Mouse (Mus musculus) hindbrain, embryonic 14.5 days (tissue): Measurements from ENCODE around the gene Ccdc134. TPM values are rescaled to one million over a fixed set of nuclear protein-coding genes. Genes with fewer than 3 reads are reported as not detected.
A peak's percentile ranks its signal among the peaks of the same experiment; 100 is the strongest.

ENCODE experiments used
- ATAC-seq: fragments of 200-750 bp; cut with Nextera tagmentation; 2 replicates; pipeline ENCODE4 v1.8.0; 2017; ENCODE audit warnings: moderate number of reproducible peaks, mild to moderate bottlenecking, moderate TSS enrichment, moderate library complexity; ENCODE audit not compliant: low FRiP score
- DNase-seq: peaks from one replicate; pipeline ENCODE4 v3.0.0-alpha.2; 2015; ENCODE audit warnings: low spot score
- H3K27ac ChIP-seq: fragments of 300-500 bp; sonication (generic); 2 replicates; pipeline ENCODE4 v1.5.1; 2014; ENCODE audit warnings: mild to moderate bottlenecking, moderate library complexity
- H3K27me3 ChIP-seq: fragments of 300-500 bp; sonication (generic); 2 replicates; pipeline ENCODE4 v1.6.1; 2014; ENCODE audit warnings: mild to moderate bottlenecking, low read length, mixed read lengths; ENCODE audit not compliant: control insufficient read depth, insufficient read depth
- H3K36me3 ChIP-seq: fragments of 300-500 bp; sonication (generic); replicated peaks from 2 replicates; pipeline ENCODE4 v1.6.1; 2014; ENCODE audit not compliant: control insufficient read depth, insufficient read depth
- H3K4me1 ChIP-seq: fragments of 300-500 bp; sonication (generic); replicated peaks from 2 replicates; pipeline ENCODE4 v1.6.1; 2014; ENCODE audit warnings: antibody characterized with exemption, low read length, mixed read lengths; ENCODE audit not compliant: control insufficient read depth, insufficient read depth
- H3K4me2 ChIP-seq: fragments of 300-500 bp; sonication (generic); replicated peaks from 2 replicates; pipeline ENCODE4 v1.6.1; 2014; ENCODE audit warnings: mild to moderate bottlenecking, moderate library complexity
- H3K4me3 ChIP-seq: fragments of 300-500 bp; sonication (generic); replicated peaks from 2 replicates; pipeline ENCODE4 v1.5.1; 2014; ENCODE audit warnings: mild to moderate bottlenecking, low read length
- H3K9ac ChIP-seq: fragments of 300-500 bp; sonication (generic); 2 replicates; pipeline ENCODE4 v1.6.1; 2014
- H3K9me3 ChIP-seq: fragments of 300-500 bp; sonication (generic); 2 replicates; pipeline ENCODE4 v1.6.1; 2016; ENCODE audit warnings: low read length; ENCODE audit not compliant: control insufficient read depth
- WGBS: fragments of 180-500 bp; shearing (Covaris S2); extraction: QIAGEN DNeasy Blood & Tissue Kit; methylation state at CpG from one replicate; pipeline ENCODE4 v1.1.7; 2014; 5-methylcytosine and 5-hydroxymethylcytosine counted together
- polyA plus RNA-seq: library from polyadenylated mRNA; unstranded; fragments of >200 nt; fragmentation: Nextera tagmentation; extraction: Ambion mirVana; gene quantifications from 2 replicates; pipeline ENCODE4 v1.2.1, GENCODE M21; 2014

Gene Ccdc134
- polyA plus RNA-seq, 1 experiment from 2014 or later: 13.8 TPM

GRCm38 (mm10) chr15:82165332-82166239 lies 37.9 kb downstream of the Ccdc134 start:
- no peak overlapping the region for H3K4me3 ChIP-seq
- no peak for ATAC-seq
- peak; percentile 65 for DNase-seq
- H3K4me2 ChIP-seq: no peak overlapping the region
- H3K9me3 ChIP-seq: no peaks in the 10 kb centered on the region
- peaks cover 10% of the 10 kb centered on the region; the same call in 1 of the 2 replicates for H3K36me3 ChIP-seq
- H3K27me3 ChIP-seq: no peaks in the 10 kb centered on the region
- H3K9ac ChIP-seq: no peak overlapping the region
- peaks cover 37% of the 10 kb centered on the region for H3K4me1 ChIP-seq
- 56% methylated on average over 8 of the region's 8 CpGs for WGBS
- H3K27ac ChIP-seq: no peak overlapping the region

- no peak overlapping the region for H3K27ac ChIP-seq
- H3K4me1 ChIP-seq: peaks cover 32% of the 10 kb centered on the region
- no peak overlapping the region for H3K4me3 ChIP-seq
- no peak for DNase-seq
- H3K9ac ChIP-seq: no peak overlapping the region
- H3K27me3 ChIP-seq: no peaks in the 10 kb centered on the region
- WGBS: 52% methylated on average over 22 of the region's 22 CpGs
- no peak for ATAC-seq
- H3K4me2 ChIP-seq: no peak overlapping the region
- no peaks in the 10 kb centered on the region for H3K9me3 ChIP-seq
- H3K36me3 ChIP-seq: peaks cover 18% of the 10 kb centered on the region
Observed at GRCm38 (mm10) chr15:82166240-82167100, 38.7 kb downstream of the Ccdc134 start.

GRCm38 (mm10) chr15:82167201-82168168 lies 39.8 kb downstream of the Ccdc134 start:
- no peak for DNase-seq
- H3K4me3 ChIP-seq: no peak overlapping the region
- no peak overlapping the region for H3K9ac ChIP-seq
- no peaks in the 10 kb centered on the region for H3K27me3 ChIP-seq
- peaks cover 30% of the 10 kb centered on the region for H3K4me1 ChIP-seq
- 55% methylated on average over 23 of the region's 23 CpGs for WGBS
- H3K4me2 ChIP-seq: no peak overlapping the region
- H3K9me3 ChIP-seq: no peaks in the 10 kb centered on the region
- no peak for ATAC-seq
- H3K27ac ChIP-seq: no peak overlapping the region
- peaks cover 29% of the 10 kb centered on the region for H3K36me3 ChIP-seq

DNA sequence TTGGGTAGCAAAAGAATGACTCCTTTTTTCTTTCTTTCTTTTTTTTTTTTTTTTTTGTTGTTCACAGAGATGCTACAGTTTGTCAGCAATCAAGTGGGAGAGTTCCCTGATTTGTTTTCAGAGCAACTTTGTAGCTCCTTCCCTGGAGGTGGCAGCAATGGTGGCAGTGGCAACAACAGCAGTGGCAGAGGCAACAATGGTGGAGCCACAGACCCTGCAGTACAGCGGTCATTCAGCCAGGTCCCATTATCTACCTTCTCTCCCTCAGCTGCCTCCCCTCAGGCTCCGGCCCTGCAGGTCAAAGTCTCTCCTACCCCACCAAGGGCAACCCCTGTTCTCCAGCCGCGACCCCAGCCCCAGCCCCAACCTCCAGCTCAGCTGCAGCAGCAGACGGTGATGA lies 41.9 kb downstream of the Ccdc134 start:
- ATAC-seq: no peak
- no peak for DNase-seq
- H3K9me3 ChIP-seq: no peaks in the 10 kb centered on the region
- H3K27me3 ChIP-seq: no peaks in the 10 kb centered on the region
- H3K36me3 ChIP-seq: peaks cover 50% of the 10 kb centered on the region
- no peak overlapping the region for H3K4me2 ChIP-seq
- WGBS: 83% methylated on average over 5 of the region's 5 CpGs
- H3K4me1 ChIP-seq: peaks cover 30% of the 10 kb centered on the region
- H3K4me3 ChIP-seq: no peak overlapping the region
- no peak overlapping the region for H3K9ac ChIP-seq
- H3K27ac ChIP-seq: peak overlapping the region; percentile 22; the same call in 1 of the 2 replicates

GRCm38 (mm10) chr15:82170437-82171377 lies 43.0 kb downstream of the Ccdc134 start:
- DNase-seq: peak; percentile 56
- H3K9ac ChIP-seq: no peak overlapping the region
- H3K4me1 ChIP-seq: peaks cover 25% of the 10 kb centered on the region
- no peaks in the 10 kb centered on the region for H3K9me3 ChIP-seq
- 70% methylated on average over 36 of the region's 36 CpGs for WGBS
- peak; percentile 66 for ATAC-seq
- peak overlapping the region; percentile 27; the same call in 1 of the 2 replicates for H3K27ac ChIP-seq
- H3K4me2 ChIP-seq: no peak overlapping the region
- peaks cover 61% of the 10 kb centered on the region for H3K36me3 ChIP-seq
- H3K27me3 ChIP-seq: no peaks in the 10 kb centered on the region
- H3K4me3 ChIP-seq: no peak overlapping the region

DNA sequence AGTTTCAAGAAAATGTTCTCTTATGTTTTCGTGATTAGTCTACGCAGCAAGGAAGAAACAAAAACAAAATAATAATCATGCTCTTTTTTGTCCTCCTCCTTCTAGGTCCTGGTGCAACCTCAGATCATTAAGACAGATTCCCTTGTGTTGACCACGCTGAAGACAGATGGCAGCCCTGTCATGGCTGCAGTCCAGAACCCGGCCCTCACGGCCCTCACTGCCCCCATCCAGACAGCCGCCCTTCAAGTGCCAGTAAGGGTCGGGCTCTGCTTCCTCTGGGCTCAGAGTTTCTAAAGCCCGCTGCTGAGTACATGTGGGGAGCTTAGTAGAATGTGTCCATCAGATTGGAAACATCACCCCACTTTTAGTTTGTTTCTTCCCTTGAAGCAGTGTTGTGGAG lies 44.9 kb downstream of the Ccdc134 start:
- H3K9ac ChIP-seq: no peak overlapping the region
- ATAC-seq (no peak), DNase-seq (no peak)
- no peaks in the 10 kb centered on the region for H3K27me3 ChIP-seq
- no peak overlapping the region for H3K4me2 ChIP-seq
- no peak overlapping the region for H3K27ac ChIP-seq
- H3K4me3 ChIP-seq: no peak overlapping the region
- peaks cover 80% of the 10 kb centered on the region for H3K36me3 ChIP-seq
- WGBS: 81% methylated on average over 8 of the region's 8 CpGs
- H3K4me1 ChIP-seq: peaks cover 8% of the 10 kb centered on the region
- H3K9me3 ChIP-seq: no peaks in the 10 kb centered on the region

- ATAC-seq (no peak), DNase-seq (no peak)
- no peak overlapping the region for H3K9ac ChIP-seq
- no peak overlapping the region for H3K4me3 ChIP-seq
- no peak overlapping the region for H3K27ac ChIP-seq
- H3K27me3 ChIP-seq: no peaks in the 10 kb centered on the region
- peaks cover 99% of the 10 kb centered on the region for H3K36me3 ChIP-seq
- no peaks in the 10 kb centered on the region for H3K9me3 ChIP-seq
- H3K4me2 ChIP-seq: no peak overlapping the region
- WGBS: 95% methylated on average over 9 of the region's 9 CpGs
- no peaks in the 10 kb centered on the region for H3K4me1 ChIP-seq
Observed at GRCm38 (mm10) chr15:82175091-82175490, 47.4 kb downstream of the Ccdc134 start.

DNA sequence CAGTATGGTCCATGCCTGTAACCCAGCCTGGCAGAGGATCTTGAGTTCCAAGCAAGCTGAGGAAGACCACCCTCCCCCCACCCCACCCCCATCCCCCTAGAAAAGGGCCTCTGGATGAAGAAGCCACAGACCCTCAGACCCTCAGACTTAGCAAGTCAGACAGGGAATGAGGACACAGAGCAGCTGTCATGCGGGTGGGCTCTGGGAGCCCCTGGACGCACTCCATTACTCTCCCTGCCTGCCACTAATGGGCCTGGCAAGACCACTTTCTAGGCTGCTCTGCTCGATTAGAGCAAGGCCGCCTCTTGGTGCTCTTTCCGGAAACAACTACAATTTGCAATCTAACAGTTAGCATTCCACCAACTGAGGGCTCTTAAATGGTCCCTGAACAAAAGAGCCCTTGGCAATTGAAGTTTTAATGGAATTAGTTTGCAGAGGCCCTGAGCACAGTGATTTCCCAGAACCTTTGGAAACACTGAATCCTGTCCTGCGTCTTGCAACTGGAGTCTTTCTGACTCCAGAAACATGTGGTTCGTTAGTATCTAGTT lies 50.1 kb downstream of the Ccdc134 start:
- no peaks in the 10 kb centered on the region for H3K9me3 ChIP-seq
- WGBS: 86% methylated on average over 7 of the region's 7 CpGs
- no peaks in the 10 kb centered on the region for H3K4me1 ChIP-seq
- H3K9ac ChIP-seq: no peak overlapping the region
- ATAC-seq (no peak), DNase-seq (no peak)
- no peak overlapping the region for H3K4me3 ChIP-seq
- H3K27ac ChIP-seq: 0 out of 2 replicates have a peak overlapping the region, but pooled peaks have one; percentile 9
- no peaks in the 10 kb centered on the region for H3K27me3 ChIP-seq
- peaks cover 99% of the 10 kb centered on the region for H3K36me3 ChIP-seq
- H3K4me2 ChIP-seq: no peak overlapping the region
